14 mouse cellular contexts compared by ENCODE assay signal in the genomic region with DNA sequence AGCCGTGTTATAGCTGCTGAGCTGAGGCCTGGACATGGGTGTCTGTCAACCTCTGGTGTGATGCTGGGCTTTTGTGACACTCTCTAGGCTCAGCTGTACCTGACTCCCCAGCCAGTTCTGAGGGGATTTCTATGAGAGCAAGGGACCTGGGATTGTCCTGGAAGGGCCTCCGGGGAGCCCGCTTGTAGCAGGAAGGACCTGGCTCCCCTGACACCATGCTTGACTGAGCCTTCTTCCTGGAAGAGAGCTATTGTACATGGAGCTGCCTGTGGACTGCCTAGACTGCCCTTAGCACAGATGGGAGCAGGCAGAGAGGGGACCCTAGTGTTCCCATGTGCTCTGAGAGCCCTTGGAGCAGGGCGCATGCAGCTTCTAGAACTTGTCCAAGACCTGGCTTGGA. TPM values are rescaled to one million over a fixed set of nuclear protein-coding genes. Genes with fewer than 3 reads are reported as not detected.
DNase-seq lines count a peak whose midpoint lies in the region; ATAC-seq and TF ChIP-seq lines count a peak whose summit lies in the region.
"Had no signal": no experiment of that assay in that cellular context is flagged by ENCODE, and none has a peak within 500 bp of the region (broad histone marks: within the 10 kb centered on the region; RNA-seq: fewer than 3 reads in every experiment).

No protein-coding gene starts in this region.

- intact Hi-C loops in heart, postnatal 25 days (cut with DNase I) = no loop called here

- no peak for DNase-seq in heart, postnatal 0 days (ENCODE audit: low spot score)
- DNase-seq in heart, postnatal 25 days (ENCODE audit: low spot score) = no peak
- DNase-seq in liver, embryonic 13.5 days = no peak
- DNase-seq in liver = no peak
- no peak for DNase-seq in right cerebral cortex, postnatal 4 days
- DNase-seq: lung, embryonic 14.5 days had no signal

- no peaks in the 10 kb centered on the region for H3K9me3 ChIP-seq in heart, postnatal 0 days (replicated peaks; ENCODE audit: control insufficient read depth, low read length)
- no peaks in the 10 kb centered on the region for H3K9me3 ChIP-seq in liver, embryonic 13.5 days (replicated peaks)
- H3K9me3 ChIP-seq in embryonic facial prominence, embryonic 15.5 days (replicated peaks) = no peaks in the 10 kb centered on the region
- H3K9me3 ChIP-seq in limb, embryonic 15.5 days = no peaks in the 10 kb centered on the region
- H3K9me3 ChIP-seq: forebrain, embryonic 13.5 days; midbrain, embryonic 12.5 days had no signal

- no peaks in the 10 kb centered on the region for H3K27me3 ChIP-seq in heart, postnatal 0 days (ENCODE audit: control insufficient read depth, insufficient read depth, low read length)
- H3K27me3 ChIP-seq in liver, embryonic 13.5 days = no peaks in the 10 kb centered on the region
- H3K27me3 ChIP-seq in embryonic facial prominence, embryonic 15.5 days = no peaks in the 10 kb centered on the region
- no peaks in the 10 kb centered on the region for H3K27me3 ChIP-seq in limb, embryonic 15.5 days
- H3K27me3 ChIP-seq: forebrain, embryonic 13.5 days; midbrain, embryonic 12.5 days; Patski had no signal

- H3K4me1 ChIP-seq in heart, postnatal 0 days (ENCODE audit: control insufficient read depth, insufficient read depth) = peaks cover 64% of the 10 kb centered on the region
- H3K4me1 ChIP-seq in liver, embryonic 13.5 days (replicated peaks) = peaks cover 89% of the 10 kb centered on the region
- peaks cover 84% of the 10 kb centered on the region for H3K4me1 ChIP-seq in embryonic facial prominence, embryonic 15.5 days
- H3K4me1 ChIP-seq in limb, embryonic 15.5 days = peaks cover 88% of the 10 kb centered on the region

- no peak for TF ChIP-seq CTCF in heart, postnatal 0 days (IDR thresholded peaks at IDR 0.05; ENCODE audit: low read depth)

- 81% methylated on average over 4 of the region's 4 CpGs for WGBS in heart, postnatal 0 days
- 82% methylated on average over 4 of the region's 4 CpGs for WGBS in liver, embryonic 13.5 days (ENCODE audit: insufficient replicate concordance)
- 88% methylated on average over 4 of the region's 4 CpGs for WGBS in embryonic facial prominence, embryonic 15.5 days
- WGBS in limb, embryonic 15.5 days = 76% methylated on average over 4 of the region's 4 CpGs

- peak overlapping the region; percentile 12; the same call in 1 of the 2 replicates for H3K27ac ChIP-seq in heart, postnatal 0 days (ENCODE audit: low read depth)
- H3K27ac ChIP-seq in liver, embryonic 13.5 days = 0 out of 2 replicates have a peak overlapping the region, but pooled peaks have one; percentile 4
- 0 out of 2 replicates have a peak overlapping the region, but pooled peaks have one; percentile 0 for H3K27ac ChIP-seq in embryonic facial prominence, embryonic 15.5 days (replicated peaks)
- H3K27ac ChIP-seq in limb, embryonic 15.5 days = peak overlapping the region; percentile 47; the same call in 1 of the 2 replicates
- H3K27ac ChIP-seq: forebrain, embryonic 13.5 days; midbrain, embryonic 12.5 days had no signal

- no peaks in the 10 kb centered on the region for H3K36me3 ChIP-seq in heart, postnatal 0 days (replicated peaks; ENCODE audit: control insufficient read depth, insufficient read depth, low read length)
- H3K36me3 ChIP-seq in liver, embryonic 13.5 days = no peaks in the 10 kb centered on the region
- H3K36me3 ChIP-seq in embryonic facial prominence, embryonic 15.5 days = no peaks in the 10 kb centered on the region
- peaks cover 8% of the 10 kb centered on the region for H3K36me3 ChIP-seq in limb, embryonic 15.5 days
- H3K36me3 ChIP-seq: midbrain, embryonic 12.5 days had no signal

- H3K4me3 ChIP-seq in heart, postnatal 0 days (ENCODE audit: low read depth, low read length) = no peak overlapping the region
- no peak overlapping the region for H3K4me3 ChIP-seq in liver, embryonic 13.5 days (replicated peaks)
- H3K4me3 ChIP-seq in embryonic facial prominence, embryonic 15.5 days (replicated peaks) = no peak overlapping the region
- H3K4me3 ChIP-seq in limb, embryonic 15.5 days = no peak overlapping the region
- H3K4me3 ChIP-seq: forebrain, embryonic 13.5 days; midbrain, embryonic 12.5 days had no signal

- ATAC-seq in heart, postnatal 0 days (ENCODE audit: insufficient read depth, low read depth) = no peak
- no peak for ATAC-seq in liver, embryonic 13.5 days (ENCODE audit: low read depth)
- ATAC-seq in embryonic facial prominence, embryonic 15.5 days (ENCODE audit: insufficient number of reproducible peaks, low FRiP score, low TSS enrichment, low read depth) = no peak
- ATAC-seq in limb, embryonic 15.5 days (ENCODE audit: insufficient number of reproducible peaks, low FRiP score, low TSS enrichment, low read depth) = no peak
- ATAC-seq: forebrain, embryonic 13.5 days; Patski had no signal

- no peak for TF ChIP-seq EP300 in heart, postnatal 0 days (IDR thresholded peaks at IDR 0.05; ENCODE audit: low read depth)

- no peak overlapping the region; the same call in 1 of the 2 replicates for H3K9ac ChIP-seq in heart, postnatal 0 days (replicated peaks; ENCODE audit: low read depth, low read length)
- no peak overlapping the region for H3K9ac ChIP-seq in liver, embryonic 13.5 days
- H3K9ac ChIP-seq in embryonic facial prominence, embryonic 15.5 days = no peak overlapping the region
- H3K9ac ChIP-seq in limb, embryonic 15.5 days = no peak overlapping the region
- H3K9ac ChIP-seq: forebrain, embryonic 13.5 days; midbrain, embryonic 12.5 days had no signal

- no peak overlapping the region for H3K4me2 ChIP-seq in heart, postnatal 0 days (ENCODE audit: low read depth, low read length)
- no peak overlapping the region for H3K4me2 ChIP-seq in liver, embryonic 13.5 days
- no peak overlapping the region for H3K4me2 ChIP-seq in embryonic facial prominence, embryonic 15.5 days (replicated peaks)
- no peak overlapping the region for H3K4me2 ChIP-seq in limb, embryonic 15.5 days
- H3K4me2 ChIP-seq: forebrain, embryonic 13.5 days; lung, embryonic 14.5 days; midbrain, embryonic 12.5 days had no signal

RNA-seq across cellular contexts. Expression of gene Pxn, which starts 18.9 kb away (rescaled TPM):
- 66.6 and 68.8 TPM in 2 replicates for total RNA-seq in heart, postnatal 0 days (2014; rRNA removed; ENCODE audit: low replicate concordance)
- 19.3 and 19.9 TPM in 2 replicates for polyA plus RNA-seq in heart, postnatal 0 days (2015; fragmentation: Nextera tagmentation; extraction: Ambion mirVana)
- 10 to 100 TPM; 34.4 to 39.5 TPM for total RNA-seq in heart, postnatal 25 days (2021)
- 11.1 and 14.5 TPM in 2 replicates for polyA plus RNA-seq in liver, embryonic 13.5 days (2015; fragmentation: Nextera tagmentation; extraction: Ambion mirVana)
- polyA plus RNA-seq in embryonic facial prominence, embryonic 15.5 days (2015; fragmentation: Nextera tagmentation; extraction: Ambion mirVana) = 51.5 and 52.8 TPM in 2 replicates
- polyA plus RNA-seq in limb, embryonic 15.5 days (2015; fragmentation: Nextera tagmentation; extraction: Ambion mirVana) = 52.6 and 55.7 TPM in 2 replicates

RNA-seq across cellular contexts. Expression of gene Rplp0, which starts 33.9 kb away (rescaled TPM):
- total RNA-seq in heart, postnatal 0 days (2014; rRNA removed; ENCODE audit: low replicate concordance) = 2,397 and 2,522 TPM in 2 replicates
- polyA plus RNA-seq in heart, postnatal 0 days (2015; fragmentation: Nextera tagmentation; extraction: Ambion mirVana) = 877 and 933 TPM in 2 replicates
- 100 to 1,000 TPM; 651 to 667 TPM for total RNA-seq in heart, postnatal 25 days (2021)
- 1,664 and 1,673 TPM in 2 replicates for polyA plus RNA-seq in liver, embryonic 13.5 days (2015; fragmentation: Nextera tagmentation; extraction: Ambion mirVana)
- polyA plus RNA-seq in embryonic facial prominence, embryonic 15.5 days (2015; fragmentation: Nextera tagmentation; extraction: Ambion mirVana) = 1,780 and 1,815 TPM in 2 replicates
- 1,505 and 1,752 TPM in 2 replicates for polyA plus RNA-seq in limb, embryonic 15.5 days (2015; fragmentation: Nextera tagmentation; extraction: Ambion mirVana)

RNA-seq across cellular contexts. Expression of gene Gcn1l1, which starts 39.6 kb away (rescaled TPM):
- total RNA-seq in heart, postnatal 0 days (2014; rRNA removed; ENCODE audit: low replicate concordance) = 38.3 and 42.8 TPM in 2 replicates
- 12.9 and 13.6 TPM in 2 replicates for polyA plus RNA-seq in heart, postnatal 0 days (2015; fragmentation: Nextera tagmentation; extraction: Ambion mirVana)
- total RNA-seq in heart, postnatal 25 days (2021) = 10 to 100 TPM; 38.4 to 42.8 TPM
- 18.7 and 19.3 TPM in 2 replicates for polyA plus RNA-seq in liver, embryonic 13.5 days (2015; fragmentation: Nextera tagmentation; extraction: Ambion mirVana)
- polyA plus RNA-seq in embryonic facial prominence, embryonic 15.5 days (2015; fragmentation: Nextera tagmentation; extraction: Ambion mirVana) = 36.2 and 36.4 TPM in 2 replicates
- 32.9 and 36.3 TPM in 2 replicates for polyA plus RNA-seq in limb, embryonic 15.5 days (2015; fragmentation: Nextera tagmentation; extraction: Ambion mirVana)

RNA-seq across cellular contexts. Expression of gene Sirt4, which starts 40.9 kb away (rescaled TPM):
- total RNA-seq in heart, postnatal 0 days (2014; rRNA removed; ENCODE audit: low replicate concordance) = 13.8 and 29.0 TPM in 2 replicates
- 14.5 and 15.4 TPM in 2 replicates for polyA plus RNA-seq in heart, postnatal 0 days (2015; fragmentation: Nextera tagmentation; extraction: Ambion mirVana)
- 10 to 100 TPM; 16.8 to 18.5 TPM for total RNA-seq in heart, postnatal 25 days (2021)
- polyA plus RNA-seq in liver, embryonic 13.5 days (2015; fragmentation: Nextera tagmentation; extraction: Ambion mirVana) = 5.6 and 6.1 TPM in 2 replicates
- polyA plus RNA-seq in embryonic facial prominence, embryonic 15.5 days (2015; fragmentation: Nextera tagmentation; extraction: Ambion mirVana) = 29.2 and 32.8 TPM in 2 replicates
- 24.9 and 26.5 TPM in 2 replicates for polyA plus RNA-seq in limb, embryonic 15.5 days (2015; fragmentation: Nextera tagmentation; extraction: Ambion mirVana)

RNA-seq across cellular contexts. Expression of gene Pla2g1b, which starts 59.4 kb away (rescaled TPM):
- total RNA-seq in heart, postnatal 0 days (2014; rRNA removed; ENCODE audit: low replicate concordance) = not detected in 2 replicates
- not detected in 2 replicates for polyA plus RNA-seq in heart, postnatal 0 days (2015; fragmentation: Nextera tagmentation; extraction: Ambion mirVana)
- not detected for total RNA-seq in heart, postnatal 25 days (2021)
- polyA plus RNA-seq in liver, embryonic 13.5 days (2015; fragmentation: Nextera tagmentation; extraction: Ambion mirVana) = 0.35 TPM in 1 of 2 replicates, not detected in the other
- polyA plus RNA-seq in embryonic facial prominence, embryonic 15.5 days (2015; fragmentation: Nextera tagmentation; extraction: Ambion mirVana) = not detected in 2 replicates
- not detected in 2 replicates for polyA plus RNA-seq in limb, embryonic 15.5 days (2015; fragmentation: Nextera tagmentation; extraction: Ambion mirVana)
- total RNA-seq: adrenal gland, adult 18-20 months; gastrocnemius, adult 8-10 months; left cerebral cortex, postnatal 25 days had no signal
- polyA plus RNA-seq: forebrain, embryonic 13.5 days; midbrain, embryonic 12.5 days; Patski had no signal
